Mouse (Mus musculus) brain, embryonic 14.5 days (tissue): ENCODE measurements at regions not wholly inside any gene's neighbourhood (a gene's known extent, or its start where the extent isn't known, plus 50 kb on each side); places are given as distances from the start of the nearest gene placed in this dataset.

ENCODE experiments used
- CTCF ChIP-seq: fragments of 200-500 bp; IDR thresholded peaks from 2 replicates; pipeline ENCODE4 v1.5.1; 2012; ENCODE audit warnings: inconsistent platforms, mild to moderate bottlenecking, moderate library complexity, borderline replicate concordance; ENCODE audit not compliant: insufficient read depth, insufficient read length; ENCODE audit errors: extremely low read depth
- POLR2A ChIP-seq: fragments of 200-500 bp; IDR thresholded peaks from 2 replicates; pipeline ENCODE4 v1.6.1; 2012; ENCODE audit warnings: mild to moderate bottlenecking, inconsistent platforms, borderline replicate concordance; ENCODE audit not compliant: poor library complexity, insufficient read depth, insufficient read length, severe bottlenecking; ENCODE audit errors: extremely low read depth

- TF ChIP-seq POLR2A (no peak), CTCF (no peak)
Observed at GRCm38 (mm10) chr13:99079331-99079761, 95.0 kb upstream of the 1700024P04Rik start.
